Mouse (Mus musculus) cerebellum, adult 8-10 months (tissue): ENCODE data around the gene Cysltr2.
A peak's percentile ranks its signal among the peaks of the same experiment; 100 is the strongest.

ENCODE experiments used
- DNase-seq: peaks from one replicate; pipeline ENCODE4 v3.0.0; 2022

Gene Cysltr2

GRCm38 (mm10) chr14:72985113-72985512, 63.8 kb downstream of the Cysltr2 start:
- DNase-seq: no peak

GRCm38 (mm10) chr14:72983456-72983855, 65.5 kb downstream of the Cysltr2 start:
- peak; percentile 57 for DNase-seq

DNA sequence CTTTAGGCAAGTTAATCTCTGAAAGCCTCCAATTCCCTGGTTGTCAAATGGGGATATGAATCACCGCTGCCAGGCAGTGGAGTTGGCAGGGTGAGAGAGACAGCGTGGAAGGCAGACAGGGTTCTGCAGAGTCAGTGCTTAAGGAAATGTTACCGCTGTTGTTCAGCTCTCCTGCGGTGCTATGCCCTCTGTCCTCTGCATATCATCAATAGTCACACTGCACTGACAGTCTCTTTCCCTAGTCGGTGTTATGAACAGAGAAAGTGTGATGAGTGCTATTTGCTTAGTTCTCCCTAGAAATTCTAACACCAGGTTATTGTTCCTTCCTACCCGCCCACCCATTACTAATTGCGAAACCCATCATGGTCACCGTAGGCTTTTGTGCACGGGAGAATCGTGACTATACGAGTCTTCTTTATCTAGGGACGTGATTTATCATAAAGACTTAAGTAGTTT, 65.9 kb downstream of the Cysltr2 start:
- DNase-seq: no peak

GRCm38 (mm10) chr14:72980761-72981160, 68.2 kb downstream of the Cysltr2 start:
- DNase-seq: no peak

DNA sequence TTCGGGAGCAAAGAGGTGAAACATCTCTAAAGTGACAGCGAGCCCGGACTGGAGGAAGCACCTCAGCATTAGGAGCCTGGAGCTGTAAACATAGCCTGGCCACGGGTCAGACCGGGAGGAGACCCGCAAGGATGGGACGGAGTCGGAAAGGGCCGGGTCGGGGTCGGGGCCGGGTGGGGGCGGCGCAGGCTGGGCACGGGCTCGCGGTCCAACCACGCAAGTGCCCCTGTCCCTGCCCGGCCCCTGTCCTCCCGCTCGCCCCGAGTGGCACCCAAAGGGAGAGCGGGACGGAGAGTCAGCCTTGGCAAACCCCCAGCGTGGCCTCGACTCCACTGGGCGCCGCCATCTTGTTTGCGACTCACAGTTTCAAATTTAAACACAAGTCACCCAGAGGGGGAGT, 68.8 kb downstream of the Cysltr2 start:
- DNase-seq: no peak

GRCm38 (mm10) chr14:72976111-72976510, 72.8 kb downstream of the Cysltr2 start:
- no peak for DNase-seq
